Mouse (Mus musculus): ENCODE results near the gene Arhgap25.

GRCm38 (mm10) chr6:87509806-87510205, 23.3 kb downstream of the Arhgap25 start:
- no peak for TF ChIP-seq CTCF (IDR thresholded peaks at IDR 0.05; ENCODE audit: low read depth)
- no peak for TF ChIP-seq EP300 (optimal IDR thresholded peaks at IDR 0.05)

Measured in stomach, postnatal 0 days (tissue).